Mouse (Mus musculus) C2C12 (cell line): ENCODE results near the gene Perm1. TPM values are rescaled to one million over a fixed set of nuclear protein-coding genes. Genes with fewer than 3 reads are reported as not detected.

Experiments
- H3K27me3 ChIP-seq: one replicate; pipeline ENCODE4 v1.6.1; 2011; ENCODE audit not compliant: control insufficient read depth, insufficient read depth, insufficient read length
- H3K36me3 ChIP-seq: one replicate; pipeline ENCODE4 v1.6.1; 2011; ENCODE audit not compliant: control insufficient read depth, insufficient read depth
- H3K4me3 ChIP-seq: one replicate; pipeline ENCODE4 v1.5.1; 2011; ENCODE audit warnings: mild to moderate bottlenecking, control low read depth; ENCODE audit not compliant: poor library complexity, insufficient read depth, severe bottlenecking
- H3K79me2 ChIP-seq: one replicate; pipeline ENCODE4 v1.6.1; 2011; ENCODE audit not compliant: control insufficient read depth, insufficient read depth
- H3K79me3 ChIP-seq: one replicate; pipeline ENCODE4 v1.6.1; 2011; ENCODE audit warnings: low read depth, control low read depth
- H3ac ChIP-seq: one replicate; pipeline ENCODE3; 2011; ENCODE audit warnings: low read depth; ENCODE audit not compliant: control insufficient read depth, insufficient read length
- CEBPB ChIP-seq: IDR thresholded peaks from one replicate; pipeline ENCODE4 v1.6.1; 2011; ENCODE audit warnings: low read depth, mild to moderate bottlenecking, control low read depth, moderate library complexity
- CTCF ChIP-seq: IDR thresholded peaks from one replicate; pipeline ENCODE4 v1.5.1; 2011; ENCODE audit not compliant: control insufficient read depth, insufficient read depth, insufficient read length
- FOSL1 ChIP-seq: IDR thresholded peaks from one replicate; pipeline ENCODE4 v1.8.0; 2011; ENCODE audit warnings: mild to moderate bottlenecking, low read length; ENCODE audit not compliant: poor library complexity, insufficient read depth, severe bottlenecking
- MAX ChIP-seq: IDR thresholded peaks from one replicate; pipeline ENCODE4 v1.6.1; 2011; ENCODE audit warnings: mild to moderate bottlenecking, control low read depth
- MYOD1 ChIP-seq: IDR thresholded peaks from one replicate; pipeline ENCODE4 v1.6.1; 2011; ENCODE audit warnings: low read depth; ENCODE audit not compliant: control insufficient read depth, insufficient read length
- MYOG ChIP-seq: IDR thresholded peaks from one replicate; pipeline ENCODE4 v1.6.1; 2011; ENCODE audit not compliant: control insufficient read depth, insufficient read length; ENCODE audit errors: extremely low read depth
- USF1 ChIP-seq: IDR thresholded peaks from one replicate; pipeline ENCODE4 v1.6.1; 2011; ENCODE audit warnings: low read depth, mild to moderate bottlenecking, control low read depth, moderate library complexity
- polyA plus RNA-seq: library from polyadenylated mRNA; unstranded; fragments of >200 nt; fragmentation: generic; extraction: Trizol; gene quantifications from one replicate; pipeline ENCODE4 v1.2.1, GENCODE M21; 2012; ENCODE audit warnings: missing spikeins

The Perm1 gene
- polyA plus RNA-seq, 1 experiment = 0.02 TPM

DNA sequence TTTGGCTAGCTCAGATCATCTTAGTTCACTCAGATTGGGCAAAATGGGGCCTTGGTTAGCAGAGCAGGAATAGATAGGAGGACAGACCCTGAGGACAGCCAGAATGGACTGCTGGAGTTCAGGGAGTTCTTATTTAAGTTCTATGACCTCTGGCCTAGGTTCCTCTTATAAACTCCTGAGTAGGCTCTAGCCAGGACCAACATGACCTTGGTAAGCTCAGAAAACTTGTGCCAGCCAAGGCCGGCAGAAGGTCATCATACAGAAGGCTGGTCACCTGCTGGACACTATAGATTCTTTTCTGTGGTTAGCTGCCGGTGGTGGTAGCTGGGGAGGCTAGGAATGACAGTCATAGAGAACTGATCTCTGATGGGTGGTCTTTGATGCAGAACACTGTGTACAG, 528 bp downstream of the Perm1 start:
- H3ac ChIP-seq = no peak overlapping the region
- no peaks in the 10 kb centered on the region for H3K79me3 ChIP-seq
- H3K27me3 ChIP-seq = peaks cover 15% of the 10 kb centered on the region
- TF ChIP-seq MYOD1 = no peak
- TF ChIP-seq CTCF = no peak
- no peak for TF ChIP-seq USF1
- no peak for TF ChIP-seq MAX
- no peak for TF ChIP-seq FOSL1
- TF ChIP-seq CEBPB = no peak
- no peaks in the 10 kb centered on the region for H3K79me2 ChIP-seq
- no peaks in the 10 kb centered on the region for H3K36me3 ChIP-seq
- no peak overlapping the region for H3K4me3 ChIP-seq

DNA sequence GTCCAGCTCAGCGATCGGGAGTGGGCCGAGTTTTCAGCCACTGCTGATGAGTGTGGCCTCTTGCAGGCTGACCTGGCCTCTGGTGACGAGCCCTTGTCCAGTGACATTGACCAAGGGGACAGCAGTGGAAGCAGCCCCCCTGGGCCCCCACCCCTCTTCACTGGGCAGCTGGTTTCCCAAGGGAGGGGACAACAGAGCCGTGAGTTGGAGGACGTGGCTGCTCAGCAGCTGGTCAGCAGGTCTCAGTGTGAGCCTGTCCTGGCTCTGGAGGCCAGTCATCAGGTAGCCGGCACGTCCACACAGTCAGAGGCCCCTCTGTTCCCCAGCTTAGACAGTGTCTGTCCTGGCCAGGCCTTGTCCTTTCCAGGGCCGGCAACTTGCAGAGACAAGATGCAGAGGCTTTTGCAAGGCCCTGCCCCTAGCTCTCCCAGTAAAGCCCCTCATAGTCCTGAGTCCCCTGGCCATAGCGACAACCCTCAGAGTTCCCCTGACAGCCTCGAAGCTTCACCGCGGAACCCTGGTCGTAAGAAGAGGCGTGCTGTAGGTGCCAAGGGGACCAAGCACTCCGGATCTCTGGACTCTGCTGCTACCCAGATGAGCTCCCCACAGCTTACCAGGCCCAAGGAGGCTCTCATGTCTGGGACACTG, 1.5 kb downstream of the Perm1 start:
- no peak overlapping the region for H3ac ChIP-seq
- H3K79me2 ChIP-seq = no peaks in the 10 kb centered on the region
- H3K4me3 ChIP-seq = no peak overlapping the region
- no peaks in the 10 kb centered on the region for H3K79me3 ChIP-seq
- TF ChIP-seq FOSL1 (no peak), MYOG (no peak), MYOD1 (no peak), MAX (no peak), CTCF (no peak), USF1 (no peak), CEBPB (no peak)
- peaks cover 15% of the 10 kb centered on the region for H3K27me3 ChIP-seq
- no peaks in the 10 kb centered on the region for H3K36me3 ChIP-seq

DNA sequence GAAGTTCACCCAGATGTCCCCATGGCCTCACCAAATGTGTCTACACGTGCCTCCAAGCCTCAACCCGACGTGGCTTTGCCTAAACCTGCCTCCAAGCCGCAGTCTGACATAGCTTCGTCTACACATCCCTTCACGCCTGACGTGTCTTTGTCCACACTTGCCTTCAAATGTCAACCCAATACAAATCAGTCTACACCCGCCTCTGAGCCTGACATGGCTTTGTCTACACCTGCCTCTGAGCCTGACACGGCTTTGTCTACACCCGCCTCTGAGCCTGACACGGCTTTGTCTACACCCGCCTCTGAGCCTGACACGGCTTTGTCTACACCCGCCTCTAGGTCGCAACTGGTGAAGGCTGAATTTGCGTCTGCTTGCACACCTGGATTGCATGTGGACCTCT, 2.2 kb downstream of the Perm1 start:
- no peak overlapping the region for H3K4me3 ChIP-seq
- H3ac ChIP-seq = no peak overlapping the region
- no peaks in the 10 kb centered on the region for H3K79me2 ChIP-seq
- no peaks in the 10 kb centered on the region for H3K79me3 ChIP-seq
- no peaks in the 10 kb centered on the region for H3K36me3 ChIP-seq
- TF ChIP-seq FOSL1 (no peak), MYOG (no peak), CTCF (no peak), MAX (no peak)
- peaks cover 15% of the 10 kb centered on the region for H3K27me3 ChIP-seq

DNA sequence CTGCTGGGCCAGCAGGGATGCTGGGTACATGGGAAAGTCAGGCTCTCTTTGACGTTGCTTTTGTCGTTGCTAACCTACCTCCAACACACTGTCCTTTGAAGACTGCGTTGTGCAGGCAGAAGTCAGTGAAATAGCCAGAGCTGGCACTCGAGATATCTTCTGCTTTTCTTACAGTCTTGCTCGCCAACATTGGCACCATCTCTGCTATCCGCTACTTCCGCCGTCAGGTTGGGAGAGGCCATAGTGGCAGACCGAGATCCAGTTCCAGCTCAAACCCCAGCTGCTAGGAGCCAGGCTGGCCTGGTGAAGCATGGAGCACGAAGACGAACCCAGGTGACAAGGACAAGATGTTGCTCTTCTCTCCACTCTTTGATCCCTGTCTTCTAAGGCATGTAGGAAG, 4.3 kb downstream of the Perm1 start:
- Histone ChIP-seq H3K79me3 (no peaks in the 10 kb centered on the region), H3K36me3 (no peaks in the 10 kb centered on the region), H3K27me3 (peaks cover 15% of the 10 kb centered on the region), H3K79me2 (no peaks in the 10 kb centered on the region), H3K4me3 (no peak overlapping the region), H3ac (no peak overlapping the region)
- no peak for TF ChIP-seq USF1
- TF ChIP-seq CEBPB = no peak
- no peak for TF ChIP-seq MYOG
- TF ChIP-seq MAX = no peak
- TF ChIP-seq MYOD1 = no peak
- no peak for TF ChIP-seq CTCF
- TF ChIP-seq FOSL1 = no peak

DNA sequence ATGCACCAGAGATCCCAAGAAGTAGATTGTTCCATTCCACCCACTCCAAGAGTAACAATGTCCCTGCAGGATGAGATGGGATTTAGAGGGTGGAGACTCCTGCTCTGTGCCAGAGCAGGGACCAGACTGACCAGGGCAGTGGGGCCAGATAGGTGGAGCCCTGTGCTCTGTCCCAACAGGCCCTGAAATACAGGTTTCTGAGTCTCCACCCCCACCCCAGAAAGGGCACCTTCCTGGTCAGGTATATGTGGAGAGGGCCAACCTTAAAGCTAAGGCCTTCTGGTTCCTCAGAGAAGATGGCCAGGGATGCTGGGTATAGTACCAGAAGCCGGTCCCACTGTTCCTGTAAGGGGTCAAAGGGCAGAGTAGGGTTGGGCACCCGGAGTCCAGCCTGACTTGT, 8.6 kb downstream of the Perm1 start:
- no peak for TF ChIP-seq CTCF
- no peak for TF ChIP-seq MYOD1
- TF ChIP-seq MYOG = no peak
- no peak for TF ChIP-seq MAX
- TF ChIP-seq FOSL1 = no peak
- TF ChIP-seq CEBPB = no peak
- no peak for TF ChIP-seq USF1
- no peaks in the 10 kb centered on the region for H3K36me3 ChIP-seq
- H3K4me3 ChIP-seq = no peak overlapping the region
- H3ac ChIP-seq = no peak overlapping the region
- no peaks in the 10 kb centered on the region for H3K27me3 ChIP-seq
- no peaks in the 10 kb centered on the region for H3K79me3 ChIP-seq
- no peaks in the 10 kb centered on the region for H3K79me2 ChIP-seq

DNA sequence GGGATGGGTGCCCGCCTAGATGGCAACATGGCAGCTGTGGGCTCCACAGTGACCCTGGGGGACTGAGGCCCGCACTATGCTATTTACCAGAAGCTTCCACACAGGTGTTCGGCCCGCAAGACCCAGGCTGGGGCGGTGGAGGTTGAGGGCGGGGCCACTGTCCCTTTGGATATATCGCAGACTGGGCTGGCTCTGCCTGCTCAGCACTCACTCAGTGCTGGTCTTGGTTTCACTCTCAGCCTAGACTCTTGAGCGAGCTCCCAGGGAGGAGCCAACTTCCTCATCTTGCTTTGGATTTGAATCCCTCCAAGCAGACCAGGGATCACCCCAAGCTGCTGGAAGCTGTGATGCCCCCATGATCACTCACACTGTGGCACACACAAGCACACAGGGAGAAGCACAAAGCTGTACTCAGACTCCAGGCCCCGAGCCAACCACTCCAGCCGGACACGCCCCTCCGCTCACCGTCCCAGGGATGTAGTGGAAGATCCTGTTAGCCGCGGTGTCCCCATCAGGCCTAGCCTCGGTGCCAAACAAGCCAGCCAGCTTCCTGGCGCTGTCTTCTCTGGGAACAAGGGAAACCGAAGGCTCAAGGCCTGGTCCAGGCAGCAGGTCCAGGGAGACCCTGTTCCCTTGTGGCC, 12.2 kb downstream of the Perm1 start:
- Histone ChIP-seq H3ac (no peak overlapping the region), H3K79me2 (no peaks in the 10 kb centered on the region), H3K4me3 (no peak overlapping the region), H3K27me3 (no peaks in the 10 kb centered on the region), H3K79me3 (no peaks in the 10 kb centered on the region), H3K36me3 (peaks cover 10% of the 10 kb centered on the region)
- TF ChIP-seq MYOD1 (no peak), MYOG (no peak), MAX (no peak), USF1 (no peak), FOSL1 (no peak), CTCF (no peak), CEBPB (no peak)
